Mouse (Mus musculus): ENCODE data around the gene 2810459M11Rik. TPM values are rescaled to one million over a fixed set of nuclear protein-coding genes. Genes with fewer than 3 reads are reported as not detected.
A peak's percentile ranks its signal among the peaks of the same experiment; 100 is the strongest.

The 2810459M11Rik gene
- total RNA-seq, 2 experiments from 2014 or later = 0.16 to 0.17 TPM

- DNase-seq = peak; percentile 69 to 73
These were observed 7.7 kb downstream of the 2810459M11Rik start for GRCm38 (mm10) chr1:86053198-86053921.

GRCm38 (mm10) chr1:86054943-86055342 is 9.3 kb downstream of the 2810459M11Rik start:
- no peak for DNase-seq

DNA sequence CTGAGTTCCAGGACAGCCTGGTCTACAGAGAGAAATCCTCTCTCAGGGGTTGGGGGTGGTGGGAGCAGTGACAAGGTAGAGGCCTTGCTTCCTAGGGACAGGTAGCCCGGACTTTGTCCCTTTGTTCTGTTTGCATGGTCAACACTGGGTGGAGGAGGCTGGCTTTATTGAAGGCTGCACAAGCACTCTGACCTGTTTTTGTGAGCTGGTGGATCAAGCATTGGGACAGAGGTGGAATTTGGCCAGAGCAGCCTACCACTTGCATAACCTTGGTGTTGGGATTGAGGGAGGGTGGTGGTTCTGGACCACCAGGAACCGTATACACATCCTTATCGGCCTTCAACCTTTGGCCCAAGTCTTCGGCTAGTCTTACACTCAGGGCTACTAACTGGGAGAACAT is 10.6 kb downstream of the 2810459M11Rik start:
- DNase-seq = no peak

DNA sequence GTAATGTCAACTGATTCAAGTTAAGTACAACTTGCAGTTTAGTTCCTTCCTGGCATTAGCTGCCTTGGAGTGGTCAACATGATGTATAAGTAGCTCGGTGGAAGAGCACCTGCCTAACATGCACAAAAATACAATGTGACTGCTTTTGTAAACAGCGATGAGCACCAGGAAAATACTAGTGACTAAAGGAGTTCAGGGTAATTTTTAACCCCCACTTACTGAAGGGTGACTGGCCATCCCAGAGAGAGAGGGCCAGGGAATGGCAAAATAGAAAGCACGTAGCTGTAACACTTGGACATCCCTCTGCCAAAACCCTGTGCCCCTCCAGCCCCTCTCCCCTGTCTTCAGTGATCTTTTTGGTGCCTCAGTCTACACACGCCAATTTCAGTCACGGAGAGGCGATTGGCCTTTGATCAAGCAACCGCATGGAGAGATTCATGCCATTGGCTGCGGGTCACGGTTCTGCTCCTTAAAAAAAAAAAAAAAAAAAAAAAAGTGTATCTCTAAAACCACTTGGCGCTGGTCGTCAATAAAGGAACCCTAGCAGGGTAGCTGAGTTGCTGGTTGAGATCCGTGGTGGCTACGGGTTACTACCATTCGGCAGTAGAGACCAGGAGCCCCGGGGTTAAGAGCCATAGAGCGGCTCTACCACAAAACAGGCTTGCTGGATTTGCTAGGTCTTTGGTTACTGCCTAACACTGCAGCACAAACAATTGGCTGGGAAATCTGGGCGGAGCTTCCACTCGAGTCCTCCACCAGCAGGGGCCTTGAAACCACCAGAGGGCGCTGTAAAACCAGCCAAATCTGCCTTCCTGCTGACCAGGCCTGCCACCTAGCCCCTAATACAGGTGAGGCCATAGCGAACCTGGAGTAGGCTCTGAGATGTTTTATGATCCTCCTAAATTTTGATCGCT is 13.4 kb downstream of the 2810459M11Rik start:
- peak; percentile 95 for DNase-seq

GRCm38 (mm10) chr1:86062523-86062922 is 16.9 kb downstream of the 2810459M11Rik start:
- no peak for DNase-seq

GRCm38 (mm10) chr1:86064271-86064991 is 18.8 kb downstream of the 2810459M11Rik start, which contains the start of gene Psmd1:
Gene Psmd1 (plus strand): TSS chr1:86064387.
- peak; percentile 89 for DNase-seq

DNA sequence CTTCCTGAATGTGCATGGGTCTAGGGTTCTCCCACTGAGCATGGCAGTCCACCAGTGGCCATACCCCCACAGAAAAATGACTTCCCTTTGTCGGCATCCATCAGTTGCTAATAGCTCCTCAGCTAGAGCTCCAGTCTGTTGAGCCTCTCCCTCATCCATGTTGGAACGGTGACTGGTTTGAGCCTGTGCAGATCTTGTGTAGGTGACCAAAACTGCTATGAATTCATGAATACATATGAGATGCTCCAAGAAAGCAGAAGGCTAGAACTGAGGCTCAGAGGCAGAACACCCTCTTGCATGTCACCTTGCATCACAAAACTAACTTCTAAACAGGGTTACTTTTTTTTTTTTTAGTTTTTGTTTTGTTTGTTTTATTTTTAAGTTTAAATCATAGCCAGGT is 30.9 kb downstream of the 2810459M11Rik start:
- DNase-seq = no peak

GRCm38 (mm10) chr1:86094413-86094812 is 48.8 kb downstream of the 2810459M11Rik start:
- peak; percentile 12 to 22 for DNase-seq

GRCm38 (mm10) chr1:86105054-86105453 is 59.4 kb downstream of the 2810459M11Rik start:
- DNase-seq = no peak

Other genes starting within 250 kb of the 2810459M11Rik start
- gene Itm2c, start 151.6 kb upstream of the 2810459M11Rik start, total RNA-seq (2021) = 100 to 1,000 TPM; 508 to 581 TPM
- not detected for gene 4933407L21Rik, start 117.4 kb upstream of the 2810459M11Rik start, total RNA-seq (2021)
- 1 to 10 TPM; 2.7 to 2.8 TPM for gene Gpr55, start 84.9 kb upstream of the 2810459M11Rik start, total RNA-seq (2021)
- gene Spata3, start 29.0 kb upstream of the 2810459M11Rik start, total RNA-seq (2021) = not detected
- gene Psmd1, start 18.5 kb downstream of the 2810459M11Rik start, total RNA-seq (2021) = 100 to 1,000 TPM; 122 to 128 TPM
- gene Htr2b, start 66.1 kb downstream of the 2810459M11Rik start, total RNA-seq (2021) = under 1 TPM in 1 of 2 experiments, not detected in 1; 0.13 TPM
- 1 to 10 TPM; 3.0 to 4.1 TPM for gene Gm21972, start 87.8 kb downstream of the 2810459M11Rik start, total RNA-seq (2021)
- gene Armc9, start 108.9 kb downstream of the 2810459M11Rik start, total RNA-seq (2021) = 1 to 10 TPM; 9.3 to 9.6 TPM